Mouse (Mus musculus) midbrain, embryonic 16.5 days (tissue): ENCODE measurements around the gene Hmgb1. TPM values are rescaled to one million over a fixed set of nuclear protein-coding genes. Genes with fewer than 3 reads are reported as not detected.

Experiments used
- ATAC-seq: fragments of 200-750 bp; cut with Nextera tagmentation; 2 replicates; pipeline ENCODE4 v1.8.0; 2017; ENCODE audit warnings: moderate TSS enrichment
- H3K27ac ChIP-seq: fragments of 300-500 bp; sonication (generic); 2 replicates; pipeline ENCODE4 v1.5.1; 2014; ENCODE audit warnings: mild to moderate bottlenecking, low read length, mixed read lengths
- H3K27me3 ChIP-seq: fragments of 300-500 bp; sonication (generic); 2 replicates; pipeline ENCODE4 v1.6.1; 2014; ENCODE audit warnings: low read depth, low read length, mixed read lengths; ENCODE audit not compliant: control insufficient read depth, insufficient read depth
- H3K36me3 ChIP-seq: fragments of 300-500 bp; sonication (generic); 2 replicates; pipeline ENCODE4 v1.6.1; 2014; ENCODE audit warnings: mild to moderate bottlenecking, low read length, moderate library complexity, mixed read lengths; ENCODE audit not compliant: control insufficient read depth, insufficient read depth
- H3K4me1 ChIP-seq: fragments of 300-500 bp; sonication (generic); 2 replicates; pipeline ENCODE4 v1.6.1; 2014; ENCODE audit warnings: mild to moderate bottlenecking, low read length, mixed read lengths; ENCODE audit not compliant: control insufficient read depth, insufficient read depth
- H3K4me2 ChIP-seq: fragments of 300-500 bp; sonication (generic); 2 replicates; pipeline ENCODE4 v1.6.1; 2014; ENCODE audit warnings: mild to moderate bottlenecking, low read length, mixed read lengths
- H3K4me3 ChIP-seq: fragments of 300-500 bp; sonication (generic); 2 replicates; pipeline ENCODE4 v1.5.1; 2014; ENCODE audit warnings: low read depth, mild to moderate bottlenecking, low read length, moderate library complexity, mixed read lengths
- H3K9ac ChIP-seq: fragments of 300-500 bp; sonication (generic); 2 replicates; pipeline ENCODE4 v1.6.1; 2014; ENCODE audit warnings: low read depth, low read length, mixed read lengths
- H3K9me3 ChIP-seq: fragments of 300-500 bp; sonication (generic); replicated peaks from 2 replicates; pipeline ENCODE4 v1.6.1; 2014; ENCODE audit warnings: mild to moderate bottlenecking, low read length, mixed read lengths; ENCODE audit not compliant: control insufficient read depth, poor library complexity, severe bottlenecking
- WGBS: fragments of 180-500 bp; shearing (Covaris S2); extraction: QIAGEN DNeasy Blood & Tissue Kit; methylation state at CpG from one replicate; pipeline ENCODE4 v1.1.7; 2014; 5-methylcytosine and 5-hydroxymethylcytosine counted together
- polyA plus RNA-seq: library from polyadenylated mRNA; unstranded; fragments of >200 nt; fragmentation: Nextera tagmentation; extraction: Ambion mirVana; gene quantifications from 2 replicates; pipeline ENCODE4 v1.2.1, GENCODE M21; 2015

Gene Hmgb1
- polyA plus RNA-seq, 1 experiment from 2014 or later: 696 TPM

- 65% methylated on average over 7 of the region's 9 CpGs for WGBS
Observed at GRCm38 (mm10) chr5:149005083-149005482, 179.2 kb downstream of the Hmgb1 start.

DNA sequence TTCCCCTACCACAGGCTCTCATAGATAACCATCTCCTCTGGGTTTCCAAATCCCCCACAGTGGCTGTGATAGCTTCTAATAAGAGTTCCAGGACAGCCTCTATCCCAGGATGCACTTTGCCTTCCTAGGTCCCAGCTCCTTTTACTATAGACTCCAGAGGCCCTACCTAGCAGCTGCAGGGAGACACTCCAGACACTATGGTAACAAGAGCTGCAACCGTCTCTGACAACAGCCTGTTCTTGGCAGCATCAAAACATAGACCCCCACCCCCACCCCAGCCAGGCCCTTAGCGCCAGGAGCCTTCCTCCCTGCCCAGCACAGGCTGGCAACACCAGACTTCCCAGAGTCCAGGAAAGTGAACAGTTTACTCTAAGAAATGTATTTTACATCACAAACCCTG is 181.2 kb downstream of the Hmgb1 start:
- H3K4me1 ChIP-seq: peaks cover 6% of the 10 kb centered on the region; the same call in 1 of the 2 replicates
- no peaks in the 10 kb centered on the region for H3K9me3 ChIP-seq
- no peaks in the 10 kb centered on the region for H3K36me3 ChIP-seq
- 44% methylated on average over 2 of the region's 2 CpGs for WGBS
- no peaks in the 10 kb centered on the region for H3K27me3 ChIP-seq
- H3K4me2 ChIP-seq: no peak overlapping the region
- no peak overlapping the region for H3K9ac ChIP-seq
- H3K4me3 ChIP-seq: no peak overlapping the region
- ATAC-seq: no peak
- no peak overlapping the region for H3K27ac ChIP-seq

More at GRCm38 (mm10) chr5:149005083-149005482, 179.2 kb downstream of the Hmgb1 start:
- ATAC-seq: no peak
- Histone ChIP-seq H3K27me3 (no peaks in the 10 kb centered on the region), H3K4me1 (peaks cover 6% of the 10 kb centered on the region; the same call in 1 of the 2 replicates), H3K4me3 (no peak overlapping the region), H3K27ac (no peak overlapping the region), H3K9me3 (no peaks in the 10 kb centered on the region), H3K9ac (no peak overlapping the region), H3K36me3 (no peaks in the 10 kb centered on the region), H3K4me2 (no peak overlapping the region)

DNA sequence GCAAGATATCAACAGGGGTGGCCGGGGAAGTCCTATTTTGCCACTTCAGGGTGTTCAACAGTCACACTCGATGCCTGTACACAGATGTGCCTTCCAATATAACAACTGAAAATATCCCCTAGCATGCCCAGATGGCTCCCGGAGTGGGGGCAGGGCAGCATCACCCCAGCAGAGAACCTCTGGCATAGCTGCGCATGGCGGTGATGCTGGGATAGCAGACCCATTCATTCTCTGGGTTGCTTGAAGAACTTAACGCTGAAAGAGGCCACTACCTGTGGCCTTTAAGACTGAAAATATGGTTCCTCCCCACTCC is 181.5 kb downstream of the Hmgb1 start:
- Histone ChIP-seq H3K27me3 (no peaks in the 10 kb centered on the region), H3K4me3 (no peak overlapping the region), H3K4me2 (no peak overlapping the region), H3K9me3 (no peaks in the 10 kb centered on the region), H3K4me1 (peaks cover 6% of the 10 kb centered on the region; the same call in 1 of the 2 replicates), H3K36me3 (no peaks in the 10 kb centered on the region), H3K27ac (no peak overlapping the region), H3K9ac (no peak overlapping the region)
- 72% methylated on average over 6 of the region's 6 CpGs for WGBS
- ATAC-seq: no peak

DNA sequence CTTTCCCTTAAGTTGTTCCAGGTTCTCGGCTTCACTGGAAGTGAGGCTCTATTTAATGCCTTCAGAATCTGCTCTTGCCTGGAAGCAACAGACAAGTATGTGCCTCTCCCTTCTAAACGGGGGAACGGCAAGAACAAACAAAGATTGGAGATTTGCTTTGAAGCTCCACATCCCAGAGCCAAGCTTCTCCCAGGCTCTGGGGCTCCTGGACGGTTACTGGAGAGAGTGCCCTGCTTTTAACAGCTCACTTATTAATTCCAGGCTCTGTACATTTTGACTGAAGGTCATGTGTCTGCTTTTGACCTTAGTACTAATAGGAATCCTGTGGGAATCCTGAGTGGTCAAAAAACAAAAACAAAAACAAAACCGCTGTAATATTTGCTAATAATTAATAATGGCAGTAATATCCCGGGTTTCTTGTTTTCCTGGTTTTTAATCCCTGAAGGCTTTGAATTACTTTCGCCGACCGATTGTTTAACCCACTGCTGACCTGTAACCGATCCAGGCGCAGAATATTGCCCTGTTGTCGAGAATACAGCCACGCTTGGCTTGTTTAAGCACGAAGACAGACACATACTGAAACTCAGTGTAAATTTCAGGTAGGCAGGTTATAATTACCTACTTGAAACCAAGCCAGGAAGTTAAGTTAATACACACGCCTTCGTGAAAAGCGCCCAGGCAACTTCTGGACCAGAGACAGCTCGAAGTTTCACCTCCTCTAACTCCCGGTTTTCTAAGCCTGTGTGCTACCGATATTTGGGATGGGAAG is 182.1 kb downstream of the Hmgb1 start:
- Histone ChIP-seq H3K4me2 (no peak overlapping the region), H3K27ac (no peak overlapping the region), H3K36me3 (no peaks in the 10 kb centered on the region), H3K4me3 (no peak overlapping the region), H3K27me3 (no peaks in the 10 kb centered on the region), H3K9ac (no peak overlapping the region), H3K9me3 (no peaks in the 10 kb centered on the region), H3K4me1 (peaks cover 6% of the 10 kb centered on the region; the same call in 1 of the 2 replicates)
- 66% methylated on average over 20 of the region's 20 CpGs for WGBS
- no peak for ATAC-seq

DNA sequence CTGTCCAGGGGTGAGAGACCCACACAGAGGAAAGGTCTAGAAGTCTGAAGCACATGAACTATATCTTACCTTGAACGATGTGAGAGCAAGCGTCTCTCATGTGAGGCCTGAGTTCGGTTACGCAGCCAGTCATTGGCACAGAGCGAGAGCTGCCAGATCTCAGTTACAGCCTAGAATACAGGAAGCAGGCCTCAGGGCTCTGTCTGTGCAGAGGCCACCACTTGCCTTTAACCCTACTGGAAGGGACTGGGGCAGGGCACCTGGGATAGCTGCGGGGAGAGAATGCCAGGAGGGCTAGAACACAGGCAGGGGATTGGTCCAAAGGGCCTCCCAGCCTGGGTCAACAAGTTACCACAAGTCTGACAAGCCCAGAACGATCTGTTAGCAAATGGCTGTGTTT is 184.5 kb downstream of the Hmgb1 start:
- Histone ChIP-seq H3K4me1 (peaks cover 5% of the 10 kb centered on the region), H3K27ac (no peak overlapping the region), H3K4me3 (no peak overlapping the region), H3K27me3 (no peaks in the 10 kb centered on the region), H3K36me3 (no peaks in the 10 kb centered on the region), H3K9me3 (no peaks in the 10 kb centered on the region), H3K4me2 (no peak overlapping the region), H3K9ac (no peak overlapping the region)
- 93% methylated on average over 7 of the region's 7 CpGs for WGBS
- no peak for ATAC-seq

GRCm38 (mm10) chr5:148998512-148998911 is 185.8 kb downstream of the Hmgb1 start:
- Histone ChIP-seq H3K27me3 (no peaks in the 10 kb centered on the region), H3K4me3 (no peak overlapping the region), H3K4me1 (peaks cover 12% of the 10 kb centered on the region), H3K36me3 (no peaks in the 10 kb centered on the region), H3K9me3 (no peaks in the 10 kb centered on the region), H3K9ac (no peak overlapping the region), H3K4me2 (no peak overlapping the region), H3K27ac (no peak overlapping the region)
- 88% methylated on average over 14 of the region's 14 CpGs for WGBS
- ATAC-seq: no peak

DNA sequence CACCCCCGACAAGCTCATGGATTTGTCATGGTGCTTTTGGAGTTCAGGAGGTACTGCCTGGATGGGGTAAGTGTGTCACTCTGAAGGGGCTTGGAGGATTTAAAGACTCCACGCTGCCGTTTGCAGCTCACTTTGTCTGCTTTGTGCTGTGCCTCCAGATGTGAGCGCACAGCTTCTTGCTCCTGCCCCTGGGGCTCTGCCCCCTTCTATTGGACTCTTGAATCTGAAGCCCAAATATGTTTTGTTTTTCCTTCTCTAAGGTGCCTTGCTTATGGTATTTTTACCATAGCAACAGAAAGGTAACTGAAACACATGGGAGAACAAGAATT is 187.6 kb downstream of the Hmgb1 start:
- ATAC-seq: no peak
- no peaks in the 10 kb centered on the region for H3K9me3 ChIP-seq
- no peaks in the 10 kb centered on the region for H3K36me3 ChIP-seq
- peaks cover 12% of the 10 kb centered on the region for H3K4me1 ChIP-seq
- no peak overlapping the region for H3K4me2 ChIP-seq
- WGBS: 32% methylated on average over 4 of the region's 4 CpGs
- H3K27me3 ChIP-seq: no peaks in the 10 kb centered on the region
- no peak overlapping the region for H3K27ac ChIP-seq
- H3K9ac ChIP-seq: no peak overlapping the region
- no peak overlapping the region for H3K4me3 ChIP-seq

Other genes starting within 250 kb of the Hmgb1 start
- gene Gm42791, start 189.3 kb downstream of the Hmgb1 start, polyA plus RNA-seq: 5.7 and 6.7 TPM in 2 replicates
- gene Uspl1, start 139 bp downstream of the Hmgb1 start, polyA plus RNA-seq: 53.5 and 55.7 TPM in 2 replicates
- 9.3 and 12.6 TPM in 2 replicates for gene Alox5ap, start 80.3 kb upstream of the Hmgb1 start, polyA plus RNA-seq
- 2.0 and 2.8 TPM in 2 replicates for gene Medag, start 227.3 kb upstream of the Hmgb1 start, polyA plus RNA-seq